Mouse (Mus musculus): ENCODE results near the gene Ralgps1. TPM values are rescaled to one million over a fixed set of nuclear protein-coding genes. Genes with fewer than 3 reads are reported as not detected.
"Not testable (repeated sequence)": the region's sequence is repeated elsewhere in the genome, so short reads cannot be mapped to it uniquely, and the experiment has no call there.

The Ralgps1 gene
- polyA plus RNA-seq, 1 experiment: 0.53 TPM

DNA sequence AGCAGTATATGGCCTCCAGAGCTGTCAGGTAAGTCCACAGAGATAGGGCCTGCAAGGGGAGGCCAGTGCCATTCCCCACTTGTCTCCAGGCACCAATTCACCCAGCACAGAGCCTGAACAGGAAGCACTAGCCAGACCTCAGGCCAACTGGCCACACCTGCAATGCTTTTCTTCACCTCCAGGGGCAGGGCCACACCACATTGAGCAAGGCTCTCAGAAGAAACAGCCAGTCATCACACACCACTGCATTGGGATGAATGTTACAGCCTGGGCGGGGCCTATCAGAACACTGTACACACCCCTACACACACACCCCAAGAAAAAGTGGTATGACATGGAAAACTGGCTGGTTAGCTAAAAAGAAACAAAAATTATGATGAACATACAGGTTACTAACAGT, 42.3 kb downstream of the Ralgps1 start:
- peaks cover 36% of the 10 kb centered on the region for H3K4me1 ChIP-seq
- TF ChIP-seq FLI1 (IDR thresholded peaks at IDR 0.05; ENCODE audit: low read length): no peak
- TF ChIP-seq GATA1 (IDR thresholded peaks at IDR 0.05; ENCODE audit: borderline replicate concordance, low read length): no peak
- H3K36me3 ChIP-seq (replicated peaks; ENCODE audit: low read length): no peaks in the 10 kb centered on the region
- peaks cover 6% of the 10 kb centered on the region for H3K27me3 ChIP-seq (replicated peaks)
- no peaks in the 10 kb centered on the region for H3K9me3 ChIP-seq
- no peak overlapping the region for H3K4me3 ChIP-seq (replicated peaks)

DNA sequence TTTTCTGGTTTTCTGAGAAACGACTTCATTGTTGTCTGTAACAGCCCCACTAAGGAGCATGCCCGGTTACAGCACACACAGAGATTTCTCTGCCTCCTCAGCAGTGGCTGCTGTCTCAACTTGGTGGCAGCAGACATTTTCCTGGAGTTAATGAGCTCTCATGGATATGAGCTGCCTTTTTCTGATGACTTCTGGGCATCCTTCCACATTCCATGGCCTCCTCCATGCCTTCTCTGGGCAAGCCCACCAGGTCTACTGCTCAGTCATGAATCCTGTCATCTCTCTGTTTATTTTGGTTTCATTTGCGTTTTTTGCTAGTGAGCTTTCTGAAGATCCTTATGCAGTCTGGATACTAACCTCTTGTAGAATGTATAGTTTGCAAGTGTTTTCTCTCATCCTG, 45.9 kb downstream of the Ralgps1 start:
- Histone ChIP-seq H3K36me3 (replicated peaks; ENCODE audit: low read length) (peaks cover 2% of the 10 kb centered on the region), H3K4me1 (peaks cover 29% of the 10 kb centered on the region), H3K9me3 (no peaks in the 10 kb centered on the region), H3K4me3 (replicated peaks) (no peak overlapping the region), H3K27me3 (replicated peaks) (peaks cover 9% of the 10 kb centered on the region)
- TF ChIP-seq FLI1 (IDR thresholded peaks at IDR 0.05; ENCODE audit: low read length) (no peak), GATA1 (IDR thresholded peaks at IDR 0.05; ENCODE audit: borderline replicate concordance, low read length) (no peak)

DNA sequence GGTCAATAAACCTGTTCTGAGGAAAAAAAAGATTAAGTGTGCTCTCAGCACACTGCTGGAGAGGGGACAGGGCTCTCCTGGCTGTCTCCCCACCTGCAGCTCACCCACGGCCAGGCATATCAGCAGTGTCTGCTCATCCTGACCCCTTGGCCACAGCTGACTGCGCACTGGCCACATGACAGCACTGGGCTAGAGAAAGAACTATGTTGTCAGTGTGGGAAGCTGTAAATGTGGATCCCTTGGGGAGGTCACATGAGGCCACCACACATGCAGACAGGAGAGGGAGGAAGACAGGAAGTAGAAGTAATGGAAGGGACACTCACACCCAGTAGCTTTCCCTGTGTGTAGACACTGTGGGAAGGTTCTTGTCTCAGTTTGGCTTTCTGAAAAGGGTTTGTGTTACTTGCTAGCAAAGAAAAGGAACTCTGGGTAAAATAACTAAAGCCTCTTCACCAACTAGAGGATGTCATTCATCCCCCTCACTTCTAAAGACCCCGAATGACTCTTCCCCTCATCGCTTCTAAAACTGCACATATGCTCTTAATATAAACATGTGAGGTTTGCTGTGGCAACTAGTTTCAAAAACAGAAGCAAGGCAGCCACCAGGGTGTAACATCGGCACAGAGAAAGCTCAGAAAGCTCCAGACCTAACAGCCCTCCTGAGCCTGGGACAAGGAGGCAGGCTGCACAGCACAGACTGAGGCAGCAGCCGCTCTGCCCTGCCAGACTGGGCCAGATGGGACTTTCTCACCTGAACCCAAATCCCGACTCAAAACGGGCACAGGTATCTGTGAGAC, 47.3 kb downstream of the Ralgps1 start:
- Histone ChIP-seq H3K9me3 (no peaks in the 10 kb centered on the region), H3K4me1 (peaks cover 26% of the 10 kb centered on the region), H3K4me3 (replicated peaks) (peak overlapping the region; percentile 59), H3K27me3 (replicated peaks) (peaks cover 22% of the 10 kb centered on the region), H3K36me3 (replicated peaks; ENCODE audit: low read length) (peaks cover 2% of the 10 kb centered on the region)
- TF ChIP-seq GATA1 (IDR thresholded peaks at IDR 0.05; ENCODE audit: borderline replicate concordance, low read length) (no peak), FLI1 (IDR thresholded peaks at IDR 0.05; ENCODE audit: low read length) (no peak)

DNA sequence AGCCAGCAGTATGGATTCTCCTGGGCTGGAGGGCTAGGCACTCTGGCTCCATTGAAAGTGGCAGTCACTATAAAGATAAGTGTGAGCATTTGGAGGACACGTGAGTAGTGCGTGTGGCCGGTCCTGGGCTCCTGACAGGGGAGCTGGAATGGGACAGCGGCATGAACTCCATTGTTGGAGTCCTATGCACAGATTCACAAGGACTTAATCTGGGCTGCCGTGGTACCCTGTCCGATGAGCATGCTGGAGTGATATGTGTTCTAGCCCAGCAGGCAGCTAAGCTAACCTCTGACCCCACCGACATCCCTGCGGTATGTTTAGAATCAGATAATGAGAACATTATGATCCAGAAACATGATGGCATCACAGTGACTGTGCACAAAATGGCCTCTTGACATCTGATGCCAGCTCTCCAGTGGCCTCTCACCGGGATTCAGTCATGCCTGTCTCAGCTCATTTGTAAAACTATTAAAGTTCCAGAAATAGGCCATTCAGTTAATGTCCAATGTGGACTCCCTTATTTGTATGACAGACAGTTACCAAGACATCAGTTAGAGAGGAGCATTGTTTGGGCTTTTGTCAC, 48.2 kb downstream of the Ralgps1 start:
- not testable (repeated sequence) for H3K36me3 ChIP-seq (replicated peaks; ENCODE audit: low read length); H3K9me3 ChIP-seq; H3K4me3 ChIP-seq (replicated peaks)
- peaks cover 28% of the 10 kb centered on the region for H3K27me3 ChIP-seq (replicated peaks)
- H3K4me1 ChIP-seq: peaks cover 23% of the 10 kb centered on the region

DNA sequence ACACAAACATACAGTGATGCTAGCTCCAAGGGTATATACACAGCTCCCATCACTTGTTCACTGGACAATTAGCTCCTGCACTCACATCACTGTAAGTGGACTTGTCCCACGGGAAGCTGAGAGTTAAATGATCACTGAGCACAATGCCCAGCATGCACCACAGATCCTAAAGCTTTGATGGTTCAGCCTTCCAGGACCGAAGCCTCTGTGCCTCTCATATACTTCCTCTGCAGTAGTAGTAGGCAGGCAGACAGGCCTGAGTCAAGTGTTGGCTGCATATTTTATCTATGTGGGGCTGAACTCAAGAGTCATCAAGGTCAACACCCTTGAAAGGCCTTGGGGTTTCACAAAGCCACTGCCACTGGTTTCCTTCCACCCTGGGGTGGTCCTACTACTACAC, 49.6 kb downstream of the Ralgps1 start:
- Histone ChIP-seq H3K9me3 (no peaks in the 10 kb centered on the region), H3K27me3 (replicated peaks) (peaks cover 32% of the 10 kb centered on the region), H3K36me3 (replicated peaks; ENCODE audit: low read length) (peaks cover 2% of the 10 kb centered on the region), H3K4me1 (peaks cover 23% of the 10 kb centered on the region), H3K4me3 (replicated peaks) (no peak overlapping the region)
- TF ChIP-seq GATA1 (IDR thresholded peaks at IDR 0.05; ENCODE audit: borderline replicate concordance, low read length) (no peak), FLI1 (IDR thresholded peaks at IDR 0.05; ENCODE audit: low read length) (no peak)

DNA sequence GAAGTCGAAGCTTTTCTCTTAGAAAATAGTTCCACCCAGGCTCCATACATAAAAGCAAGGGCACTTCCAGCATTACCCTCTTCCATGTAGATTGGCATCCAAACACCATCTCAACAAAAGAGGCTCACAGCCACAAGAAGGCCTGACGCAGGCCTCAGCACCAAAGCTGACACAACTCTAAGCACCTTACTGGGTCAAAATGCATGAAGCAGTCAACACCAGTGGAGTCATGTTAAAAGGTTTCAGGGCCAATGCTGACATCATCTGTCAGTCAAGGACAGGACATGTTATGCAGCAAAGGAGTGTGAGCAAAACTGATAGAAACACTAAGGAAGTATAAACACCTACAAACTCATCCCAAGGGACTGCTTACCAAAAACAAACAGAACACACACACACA, 50.3 kb downstream of the Ralgps1 start:
- Histone ChIP-seq H3K9me3 (no peaks in the 10 kb centered on the region), H3K27me3 (replicated peaks) (peaks cover 32% of the 10 kb centered on the region), H3K36me3 (replicated peaks; ENCODE audit: low read length) (peaks cover 2% of the 10 kb centered on the region), H3K4me3 (replicated peaks) (no peak overlapping the region), H3K4me1 (peaks cover 29% of the 10 kb centered on the region)
- TF ChIP-seq GATA1 (IDR thresholded peaks at IDR 0.05; ENCODE audit: borderline replicate concordance, low read length) (no peak), FLI1 (IDR thresholded peaks at IDR 0.05; ENCODE audit: low read length) (no peak)

DNA sequence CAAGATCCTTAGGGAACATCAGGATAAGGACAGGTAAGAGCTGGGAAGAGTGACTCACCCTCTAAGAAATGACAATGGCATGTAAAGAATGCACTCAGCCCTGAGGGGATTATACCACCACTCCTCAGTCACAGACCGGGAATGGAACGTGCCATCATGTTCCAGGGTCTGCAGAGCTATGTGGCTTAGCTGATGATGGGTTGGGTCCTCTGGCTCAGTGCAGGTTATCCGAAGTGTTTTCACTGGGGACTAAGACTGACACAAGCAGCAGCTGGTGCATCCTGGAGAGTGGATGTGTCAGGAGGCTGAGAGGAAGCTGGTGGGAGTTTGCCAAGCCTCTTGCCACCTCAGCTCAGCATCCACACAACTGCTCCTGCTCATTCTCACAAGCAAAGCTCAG, 50.7 kb downstream of the Ralgps1 start:
- Histone ChIP-seq H3K9me3 (no peaks in the 10 kb centered on the region), H3K4me3 (replicated peaks) (no peak overlapping the region), H3K4me1 (peaks cover 33% of the 10 kb centered on the region), H3K27me3 (replicated peaks) (peaks cover 34% of the 10 kb centered on the region), H3K36me3 (replicated peaks; ENCODE audit: low read length) (peaks cover 2% of the 10 kb centered on the region)
- no peak for TF ChIP-seq FLI1 (IDR thresholded peaks at IDR 0.05; ENCODE audit: low read length)

DNA sequence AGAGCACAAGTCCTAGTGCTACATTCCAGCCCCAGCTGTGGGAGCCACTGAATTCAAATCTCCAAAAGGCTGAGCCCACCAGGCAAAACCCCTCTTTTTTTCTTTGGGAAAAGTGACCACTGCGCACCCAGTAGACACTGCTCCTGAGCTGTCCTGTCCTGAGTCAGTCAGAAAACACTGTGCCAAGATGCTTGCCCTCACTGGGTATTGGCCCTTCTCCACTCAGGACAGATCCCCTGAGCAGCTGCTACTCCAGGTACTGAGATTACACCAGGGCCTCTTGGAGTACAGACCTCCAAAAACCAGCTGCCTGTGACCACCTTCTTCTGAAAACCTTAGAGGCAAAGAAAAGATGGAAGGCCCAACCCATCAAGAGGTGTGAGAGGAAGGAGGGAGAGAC, 51.4 kb downstream of the Ralgps1 start:
- TF ChIP-seq FLI1 (IDR thresholded peaks at IDR 0.05; ENCODE audit: low read length): no peak
- no peak for TF ChIP-seq GATA1 (IDR thresholded peaks at IDR 0.05; ENCODE audit: borderline replicate concordance, low read length)
- Histone ChIP-seq H3K27me3 (replicated peaks) (peaks cover 34% of the 10 kb centered on the region), H3K4me3 (replicated peaks) (no peak overlapping the region), H3K36me3 (replicated peaks; ENCODE audit: low read length) (peaks cover 2% of the 10 kb centered on the region), H3K4me1 (peaks cover 40% of the 10 kb centered on the region), H3K9me3 (no peaks in the 10 kb centered on the region)

DNA sequence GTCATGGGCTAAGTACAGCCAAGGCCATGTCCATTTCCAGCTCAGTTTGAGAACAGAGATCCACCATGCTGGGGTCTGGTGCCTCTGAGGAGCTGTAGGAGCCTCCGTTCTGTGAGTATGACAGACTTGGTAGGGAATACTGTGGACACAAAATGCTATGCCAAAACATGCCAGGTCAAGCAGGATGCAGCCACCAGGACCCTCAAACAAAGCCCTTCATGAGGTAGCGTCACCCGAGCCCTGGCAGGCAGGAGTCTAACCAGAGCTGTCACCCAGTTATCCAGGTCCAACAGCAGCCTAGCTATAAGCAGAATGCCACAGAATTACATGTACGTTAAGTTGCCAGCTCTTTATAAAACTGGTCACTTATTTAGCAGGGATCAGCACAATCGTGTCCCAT, 51.8 kb downstream of the Ralgps1 start:
- peaks cover 2% of the 10 kb centered on the region for H3K36me3 ChIP-seq (replicated peaks; ENCODE audit: low read length)

DNA sequence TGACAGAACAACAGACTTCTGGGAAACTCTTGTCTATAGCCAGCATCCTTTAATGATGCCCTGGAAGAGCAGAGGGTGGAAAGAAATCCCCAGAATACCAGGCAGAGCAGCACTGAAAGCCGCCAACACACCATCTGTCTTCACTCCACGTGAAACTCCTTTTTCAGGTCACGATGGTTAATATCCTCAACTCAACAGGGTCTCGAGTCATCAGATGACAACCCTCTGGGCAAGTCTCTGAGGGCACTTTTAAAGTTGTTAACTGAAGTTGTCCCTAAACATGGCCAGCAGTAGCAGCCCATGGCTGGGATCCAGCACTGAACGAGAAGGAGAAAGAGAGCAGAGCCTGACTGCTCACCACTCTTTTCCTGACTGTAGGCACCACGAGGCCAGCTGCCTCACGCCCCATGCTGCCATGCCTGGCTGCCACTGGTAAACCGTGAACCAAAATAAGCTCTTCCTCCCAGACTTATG, 52.8 kb downstream of the Ralgps1 start:
- peaks cover 2% of the 10 kb centered on the region for H3K36me3 ChIP-seq (replicated peaks; ENCODE audit: low read length)
- TF ChIP-seq FLI1 (IDR thresholded peaks at IDR 0.05; ENCODE audit: low read length): no peak
- TF ChIP-seq GATA1 (IDR thresholded peaks at IDR 0.05; ENCODE audit: borderline replicate concordance, low read length): no peak
- H3K27me3 ChIP-seq (replicated peaks): peaks cover 34% of the 10 kb centered on the region
- H3K9me3 ChIP-seq: no peaks in the 10 kb centered on the region
- no peak overlapping the region for H3K4me3 ChIP-seq (replicated peaks)
- H3K4me1 ChIP-seq: peaks cover 32% of the 10 kb centered on the region

More for the DNA sequence above, 51.8 kb downstream of the Ralgps1 start:
- Histone ChIP-seq H3K27me3 (replicated peaks) (peaks cover 34% of the 10 kb centered on the region), H3K4me3 (replicated peaks) (no peak overlapping the region), H3K4me1 (peaks cover 41% of the 10 kb centered on the region), H3K9me3 (no peaks in the 10 kb centered on the region)
- TF ChIP-seq GATA1 (IDR thresholded peaks at IDR 0.05; ENCODE audit: borderline replicate concordance, low read length): no peak
- TF ChIP-seq FLI1 (IDR thresholded peaks at IDR 0.05; ENCODE audit: low read length): no peak
